Mouse (Mus musculus): ENCODE results near the gene Herpud1. TPM values are rescaled to one million over a fixed set of nuclear protein-coding genes. Genes with fewer than 3 reads are reported as not detected.

Herpud1 gene
- total and polyA plus RNA-seq, 3 experiments = 216 to 349 (median 272) TPM

DNA sequence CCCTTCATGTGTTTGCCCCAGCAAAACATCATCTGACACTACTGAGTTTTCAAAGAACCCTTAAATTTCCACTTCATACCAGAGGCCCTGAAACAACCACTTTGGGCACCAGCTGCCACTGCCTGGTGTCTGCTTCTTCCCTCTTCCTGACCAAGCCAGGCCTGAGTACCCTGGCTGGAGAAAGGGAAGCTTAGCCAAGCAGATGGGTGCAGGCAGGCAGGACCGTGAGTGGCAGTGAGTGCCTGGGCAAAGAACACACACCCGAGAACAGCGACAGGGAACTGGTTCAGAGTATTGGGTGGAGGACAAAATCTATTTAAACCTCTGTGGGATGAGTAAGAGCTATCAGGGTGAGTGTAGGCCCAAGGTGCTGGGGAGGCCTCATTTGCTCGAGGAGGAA is 42.2 kb downstream of the Herpud1 start:
- TF ChIP-seq POLR2A (IDR thresholded peaks at IDR 0.05; ENCODE audit: insufficient read depth, low read depth, low read length) = no peak
- no peak for TF ChIP-seq EP300 (IDR thresholded peaks at IDR 0.05; ENCODE audit: insufficient read depth, low read depth, low read length)
- TF ChIP-seq CTCF (IDR thresholded peaks at IDR 0.05) = no peak
- H3K27me3 ChIP-seq (ENCODE audit: control insufficient read depth, insufficient read depth, low read length) = no peaks in the 10 kb centered on the region
- 67% methylated on average over 4 of the region's 4 CpGs for WGBS
- no peaks in the 10 kb centered on the region for H3K79me2 ChIP-seq (replicated peaks; ENCODE audit: control insufficient read depth, insufficient read depth, low read length)
- no peak overlapping the region for H3K9ac ChIP-seq (ENCODE audit: low read depth, low read length)
- DNase-seq = no peak
- H3K4me3 ChIP-seq = no peak overlapping the region
- no peaks in the 10 kb centered on the region for H3K36me3 ChIP-seq (ENCODE audit: control insufficient read depth, insufficient read depth, low read length)
- H3K27ac ChIP-seq = no peak overlapping the region
- intact Hi-C loops (cut with DNase I) = no loop called here
- H3K4me1 ChIP-seq (ENCODE audit: control insufficient read depth, insufficient read depth, low read length) = no peaks in the 10 kb centered on the region; the same call in none of the 2 replicates

DNA sequence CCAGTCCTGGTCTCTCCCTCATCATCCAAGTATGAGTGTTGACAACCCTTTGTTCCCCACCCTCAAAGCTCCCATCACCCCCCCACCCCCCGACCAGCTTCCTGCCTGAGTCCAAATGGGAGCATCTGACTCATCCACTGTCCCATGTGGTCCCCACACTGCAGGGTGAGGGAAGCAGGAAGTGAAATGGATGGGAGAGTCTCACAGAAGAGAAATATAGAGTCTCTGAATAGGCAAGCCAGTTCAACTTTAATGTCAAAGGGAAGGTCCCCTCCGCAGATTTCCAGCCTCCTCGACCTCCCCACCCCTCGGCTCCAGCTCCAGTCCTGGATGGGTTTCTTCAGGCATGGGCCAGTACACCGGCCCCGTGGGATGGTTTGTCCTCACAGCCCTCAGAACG is 43.1 kb downstream of the Herpud1 start:
- Histone ChIP-seq H3K27ac (no peak overlapping the region), H3K9ac (ENCODE audit: low read depth, low read length) (no peak overlapping the region), H3K79me2 (replicated peaks; ENCODE audit: control insufficient read depth, insufficient read depth, low read length) (no peaks in the 10 kb centered on the region), H3K27me3 (ENCODE audit: control insufficient read depth, insufficient read depth, low read length) (no peaks in the 10 kb centered on the region), H3K4me3 (no peak overlapping the region), H3K4me1 (ENCODE audit: control insufficient read depth, insufficient read depth, low read length) (peaks cover 2% of the 10 kb centered on the region), H3K36me3 (ENCODE audit: control insufficient read depth, insufficient read depth, low read length) (no peaks in the 10 kb centered on the region)
- no peak for DNase-seq
- WGBS = 44% methylated on average over 7 of the region's 7 CpGs
- TF ChIP-seq CTCF (IDR thresholded peaks at IDR 0.05) (no peak), POLR2A (IDR thresholded peaks at IDR 0.05; ENCODE audit: insufficient read depth, low read depth, low read length) (no peak), EP300 (IDR thresholded peaks at IDR 0.05; ENCODE audit: insufficient read depth, low read depth, low read length) (no peak)
- intact Hi-C loops (cut with DNase I) = no loop called here

DNA sequence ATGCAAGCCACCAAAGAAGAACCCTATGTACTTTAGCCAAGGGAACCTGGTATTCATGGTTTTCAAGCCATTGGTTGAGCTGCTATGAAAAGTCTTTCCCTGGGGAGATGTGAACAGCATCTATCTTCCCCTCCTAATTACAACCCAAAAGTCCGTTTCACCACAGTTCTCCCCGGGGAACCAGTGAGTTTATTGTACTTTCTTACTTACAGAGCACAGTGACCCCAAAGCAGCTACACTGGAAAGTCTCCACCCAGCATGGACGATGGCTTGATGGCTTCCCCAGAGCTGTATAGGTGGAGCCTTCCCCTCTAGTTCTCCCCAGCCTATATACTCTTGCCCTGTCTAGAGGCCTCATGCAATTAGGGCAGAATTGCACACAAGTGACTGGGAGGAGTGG is 46.0 kb downstream of the Herpud1 start:
- Histone ChIP-seq H3K36me3 (ENCODE audit: control insufficient read depth, insufficient read depth, low read length) (no peaks in the 10 kb centered on the region), H3K4me1 (ENCODE audit: control insufficient read depth, insufficient read depth, low read length) (peaks cover 2% of the 10 kb centered on the region), H3K4me3 (no peak overlapping the region), H3K9ac (ENCODE audit: low read depth, low read length) (no peak overlapping the region), H3K79me2 (replicated peaks; ENCODE audit: control insufficient read depth, insufficient read depth, low read length) (no peaks in the 10 kb centered on the region), H3K27me3 (ENCODE audit: control insufficient read depth, insufficient read depth, low read length) (no peaks in the 10 kb centered on the region), H3K27ac (no peak overlapping the region)
- intact Hi-C loops (cut with DNase I) = no loop called here
- whole genome bisulfite sequencing = 65% methylated on average over 3 of the region's 3 CpGs
- TF ChIP-seq CTCF (IDR thresholded peaks at IDR 0.05) (no peak), POLR2A (IDR thresholded peaks at IDR 0.05; ENCODE audit: insufficient read depth, low read depth, low read length) (no peak), EP300 (IDR thresholded peaks at IDR 0.05; ENCODE audit: insufficient read depth, low read depth, low read length) (no peak)
- DNase-seq = no peak

DNA sequence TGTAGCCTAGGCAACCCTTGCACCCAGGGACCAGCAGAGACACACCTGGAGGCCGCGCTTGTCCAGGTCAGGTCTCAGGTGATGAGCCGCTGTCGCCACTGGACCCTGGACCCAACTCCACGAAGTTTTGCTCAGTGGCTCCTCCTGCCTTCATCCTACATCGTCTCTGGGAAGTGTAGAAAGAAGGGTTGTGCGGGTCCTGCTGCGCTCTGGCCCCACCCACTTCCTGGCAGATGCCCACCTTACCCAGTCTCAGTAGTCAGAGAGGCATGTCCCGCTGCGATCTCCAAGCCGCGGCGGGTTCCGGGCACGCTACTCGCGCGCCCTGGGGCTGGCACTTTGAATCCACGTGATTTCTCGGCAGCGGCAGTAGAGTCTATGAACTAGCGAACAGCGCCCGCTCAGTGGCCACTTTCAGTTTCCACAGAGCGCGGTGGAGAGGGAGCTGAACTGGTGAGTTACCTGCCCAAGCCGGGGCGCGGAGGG is 47.8 kb downstream of the Herpud1 start, which contains the start of gene Nlrc5:
Gene Nlrc5, plus strand, starts transcription at position 376 of the 486 bp plus-strand sequence.
- peak within 1 kb of the TSS; percentile 71 for H3K9ac ChIP-seq (ENCODE audit: low read depth, low read length)
- H3K4me1 ChIP-seq (ENCODE audit: control insufficient read depth, insufficient read depth, low read length) = peaks cover 2% of the 10 kb centered on the region; the same call in 1 of the 2 replicates
- 2% methylated on average over 29 of the region's 29 CpGs for WGBS
- H3K36me3 ChIP-seq (ENCODE audit: control insufficient read depth, insufficient read depth, low read length) = no peaks in the 10 kb centered on the region
- DNase-seq = peak; percentile 81 to 86
- TF ChIP-seq EP300 (IDR thresholded peaks at IDR 0.05; ENCODE audit: insufficient read depth, low read depth, low read length) (peak; percentile 16; the same call in 1 of the 2 replicates), CTCF (IDR thresholded peaks at IDR 0.05) (peak; percentile 53), POLR2A (IDR thresholded peaks at IDR 0.05; ENCODE audit: insufficient read depth, low read depth, low read length) (0 out of 2 replicates have a peak, but pooled peaks have one; percentile 44)
- no peaks in the 10 kb centered on the region for H3K79me2 ChIP-seq (replicated peaks; ENCODE audit: control insufficient read depth, insufficient read depth, low read length)
- peak within 1 kb of the TSS; percentile 61 for H3K4me3 ChIP-seq
- intact Hi-C loops (cut with DNase I) = no loop called here
- peak within 1 kb of the TSS; percentile 39; the same call in 1 of the 2 replicates for H3K27ac ChIP-seq
- no peaks in the 10 kb centered on the region for H3K27me3 ChIP-seq (ENCODE audit: control insufficient read depth, insufficient read depth, low read length)

DNA sequence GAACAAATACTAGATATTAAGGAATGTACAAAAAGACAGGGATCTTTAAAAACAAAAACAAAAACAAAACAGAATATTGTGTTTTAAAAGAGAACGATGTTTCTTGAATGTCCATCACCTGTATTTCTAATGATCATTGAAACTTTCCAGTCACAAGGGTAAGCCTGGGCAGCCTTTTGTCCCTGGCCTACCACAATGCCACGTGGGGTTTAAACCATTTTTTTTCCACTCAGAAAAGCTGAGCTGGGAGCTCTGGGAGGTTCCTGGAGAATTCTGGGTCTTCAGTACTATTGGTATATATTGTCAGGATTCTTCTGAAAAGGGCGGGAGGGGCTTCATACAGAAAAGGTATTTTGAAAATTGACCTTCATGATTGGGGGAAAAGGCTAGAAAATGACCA is 48.7 kb downstream of the Herpud1 start:
- 81% methylated on average over 3 of the region's 3 CpGs for WGBS
- no peak for DNase-seq
- Histone ChIP-seq H3K4me1 (ENCODE audit: control insufficient read depth, insufficient read depth, low read length) (peaks cover 2% of the 10 kb centered on the region; the same call in 1 of the 2 replicates), H3K79me2 (replicated peaks; ENCODE audit: control insufficient read depth, insufficient read depth, low read length) (no peaks in the 10 kb centered on the region), H3K27ac (no peak overlapping the region), H3K4me3 (no peak overlapping the region), H3K9ac (ENCODE audit: low read depth, low read length) (no peak overlapping the region), H3K27me3 (ENCODE audit: control insufficient read depth, insufficient read depth, low read length) (no peaks in the 10 kb centered on the region), H3K36me3 (ENCODE audit: control insufficient read depth, insufficient read depth, low read length) (no peaks in the 10 kb centered on the region)
- TF ChIP-seq POLR2A (IDR thresholded peaks at IDR 0.05; ENCODE audit: insufficient read depth, low read depth, low read length) = no peak
- intact Hi-C loops (cut with DNase I) = loop anchor here (5.0 kb wide), 1 partner anchor 37 kb away; no protein-coding TSS in a partner anchor

DNA sequence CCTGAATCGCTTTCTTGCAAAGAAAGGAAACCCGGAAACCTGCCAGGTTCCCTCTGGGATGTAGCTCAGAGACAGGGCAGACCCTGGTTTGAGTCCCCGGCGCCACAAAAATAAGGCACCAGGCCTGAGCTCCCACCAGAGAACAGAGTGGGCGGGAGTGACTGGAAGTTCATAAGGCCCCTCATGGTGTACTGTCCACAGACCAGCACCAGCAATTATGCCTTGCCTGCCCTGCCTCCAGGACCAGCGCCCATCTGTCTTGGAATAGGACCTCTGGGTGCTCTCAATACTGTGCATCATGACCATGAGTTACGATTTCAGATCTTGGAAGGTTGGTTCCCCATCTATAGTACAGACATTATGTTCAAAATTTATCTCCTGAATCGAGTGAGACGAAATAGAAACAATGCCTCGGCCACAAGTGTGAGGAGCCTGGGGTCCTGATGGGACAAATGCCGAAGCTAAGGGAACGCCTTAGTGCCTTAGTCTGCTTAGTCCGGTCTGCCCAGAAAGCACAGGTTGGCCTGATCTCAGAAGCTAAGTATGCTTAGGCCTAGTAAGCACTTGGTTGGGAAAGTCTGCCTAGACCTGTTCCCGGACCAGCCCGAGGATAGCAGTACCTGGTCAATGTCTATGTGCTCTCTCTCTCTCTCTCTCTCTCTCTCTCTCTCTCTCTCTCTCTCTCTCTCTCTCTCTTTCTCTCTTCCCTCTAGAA is 49.3 kb downstream of the Herpud1 start:
- H3K27me3 ChIP-seq (ENCODE audit: control insufficient read depth, insufficient read depth, low read length) = no peaks in the 10 kb centered on the region
- H3K9ac ChIP-seq (ENCODE audit: low read depth, low read length) = no peak overlapping the region
- intact Hi-C loops (cut with DNase I) = loop anchor here (5.0 kb wide), 1 partner anchor 37 kb away; no protein-coding TSS in a partner anchor
- TF ChIP-seq EP300 (IDR thresholded peaks at IDR 0.05; ENCODE audit: insufficient read depth, low read depth, low read length) (no peak), POLR2A (IDR thresholded peaks at IDR 0.05; ENCODE audit: insufficient read depth, low read depth, low read length) (no peak), CTCF (IDR thresholded peaks at IDR 0.05) (no peak)
- no peak overlapping the region for H3K27ac ChIP-seq
- no peaks in the 10 kb centered on the region for H3K36me3 ChIP-seq (ENCODE audit: control insufficient read depth, insufficient read depth, low read length)
- peaks cover 2% of the 10 kb centered on the region; the same call in 1 of the 2 replicates for H3K4me1 ChIP-seq (ENCODE audit: control insufficient read depth, insufficient read depth, low read length)
- no peak for DNase-seq
- WGBS = 91% methylated on average over 15 of the region's 15 CpGs
- no peak overlapping the region for H3K4me3 ChIP-seq
- no peaks in the 10 kb centered on the region for H3K79me2 ChIP-seq (replicated peaks; ENCODE audit: control insufficient read depth, insufficient read depth, low read length)
